11 mouse cellular contexts compared by ENCODE assay signal in the genomic region with DNA sequence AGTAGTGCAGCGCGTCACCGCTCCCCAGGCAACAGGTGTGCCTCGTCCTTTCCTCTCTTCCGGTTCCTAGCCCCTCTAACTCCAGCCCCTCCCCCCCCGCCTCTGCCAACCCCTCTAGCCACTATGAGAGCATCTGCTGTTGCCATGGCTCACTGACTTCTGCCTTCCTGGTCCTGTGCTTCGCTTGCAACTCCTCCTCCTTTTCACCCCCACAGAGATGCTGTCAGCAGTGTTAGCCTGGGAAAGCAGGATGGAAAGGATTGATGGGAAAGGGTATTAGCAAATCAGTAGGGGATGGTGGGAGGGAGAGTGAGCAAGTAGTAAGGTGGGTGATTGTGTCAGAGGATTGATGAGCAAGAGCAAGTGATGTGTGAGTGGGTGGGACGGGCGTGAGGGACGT.
DNase-seq lines count a peak whose midpoint lies in the region; ATAC-seq and TF ChIP-seq lines count a peak whose summit lies in the region.
"Had no signal": no experiment of that assay in that cellular context is flagged by ENCODE, and none has a peak within 500 bp of the region (broad histone marks: within the 10 kb centered on the region; RNA-seq: fewer than 3 reads in every experiment).

No protein-coding gene starts in this region.

- H3K36me3 ChIP-seq in heart, embryonic 13.5 days = no peaks in the 10 kb centered on the region
- H3K36me3 ChIP-seq in heart, adult 2 months (ENCODE audit: control insufficient read depth, insufficient read depth, low read length) = no peaks in the 10 kb centered on the region
- no peaks in the 10 kb centered on the region for H3K36me3 ChIP-seq in embryonic facial prominence, embryonic 11.5 days (replicated peaks; ENCODE audit: control insufficient read depth, insufficient read depth, low read depth, low read length)
- H3K36me3 ChIP-seq in hindbrain, embryonic 14.5 days (replicated peaks; ENCODE audit: control insufficient read depth, insufficient read depth) = no peaks in the 10 kb centered on the region

- H3K9ac ChIP-seq in heart, embryonic 13.5 days = no peak overlapping the region
- H3K9ac ChIP-seq in heart, adult 2 months (ENCODE audit: low read depth, low read length) = no peak overlapping the region
- H3K9ac ChIP-seq in embryonic facial prominence, embryonic 11.5 days (replicated peaks; ENCODE audit: low read length) = no peak overlapping the region
- H3K9ac ChIP-seq in hindbrain, embryonic 14.5 days = no peak overlapping the region

- no peak for TF ChIP-seq EP300 in heart, adult 2 months (IDR thresholded peaks at IDR 0.05; ENCODE audit: insufficient read depth, low read depth, low read length)

- intact Hi-C loops in heart, adult 2 months (cut with DNase I) = no loop called here

- no peak overlapping the region for H3K27ac ChIP-seq in heart, embryonic 13.5 days (replicated peaks)
- no peak overlapping the region for H3K27ac ChIP-seq in heart, adult 2 months
- H3K27ac ChIP-seq in embryonic facial prominence, embryonic 11.5 days (replicated peaks; ENCODE audit: low read depth, low read length) = no peak overlapping the region
- H3K27ac ChIP-seq in hindbrain, embryonic 14.5 days = no peak overlapping the region

- H3K79me2 ChIP-seq in heart, adult 2 months (replicated peaks; ENCODE audit: control insufficient read depth, insufficient read depth, low read length) = no peaks in the 10 kb centered on the region

- no peak for DNase-seq in heart, adult 2 months
- DNase-seq in embryonic facial prominence, embryonic 11.5 days (ENCODE audit: low spot score) = no peak
- no peak for DNase-seq in hindbrain, embryonic 14.5 days (ENCODE audit: low spot score)
- peak; percentile 35 for DNase-seq in neural tube, embryonic 10.5 days (ENCODE audit: extremely low spot score, low spot score)
- no peak for DNase-seq in lung, postnatal 25 days (ENCODE audit: low spot score)
- DNase-seq in adrenal gland, adult 2 months = no peak
- DNase-seq: kidney, postnatal 10 days; lung, adult 2 months had no signal

- WGBS in heart, embryonic 13.5 days = 11% methylated on average over 9 of the region's 10 CpGs
- WGBS in heart, adult 2 months = 10% methylated on average over 9 of the region's 10 CpGs
- 10% methylated on average over 9 of the region's 10 CpGs for WGBS in embryonic facial prominence, embryonic 11.5 days
- 5% methylated on average over 9 of the region's 10 CpGs for WGBS in hindbrain, embryonic 14.5 days

- no peaks in the 10 kb centered on the region for H3K9me3 ChIP-seq in heart, embryonic 13.5 days
- H3K9me3 ChIP-seq in embryonic facial prominence, embryonic 11.5 days (replicated peaks; ENCODE audit: control insufficient read depth, low read length) = no peaks in the 10 kb centered on the region
- no peaks in the 10 kb centered on the region for H3K9me3 ChIP-seq in hindbrain, embryonic 14.5 days (ENCODE audit: control insufficient read depth, low read length)

- no peak for TF ChIP-seq CTCF in heart, adult 2 months (IDR thresholded peaks at IDR 0.05)

- peak overlapping the region; percentile 30; the same call in 1 of the 2 replicates for H3K4me2 ChIP-seq in heart, embryonic 13.5 days
- peak overlapping the region; percentile 21; the same call in 1 of the 2 replicates for H3K4me2 ChIP-seq in embryonic facial prominence, embryonic 11.5 days (ENCODE audit: low read depth, low read length)
- peak overlapping the region; percentile 41 for H3K4me2 ChIP-seq in hindbrain, embryonic 14.5 days (replicated peaks)

- no peaks in the 10 kb centered on the region for H3K4me1 ChIP-seq in heart, embryonic 13.5 days
- no peaks in the 10 kb centered on the region for H3K4me1 ChIP-seq in heart, adult 2 months (ENCODE audit: control insufficient read depth, insufficient read depth, low read length)
- H3K4me1 ChIP-seq in embryonic facial prominence, embryonic 11.5 days (ENCODE audit: control insufficient read depth, insufficient read depth, low read length) = no peaks in the 10 kb centered on the region
- H3K4me1 ChIP-seq in hindbrain, embryonic 14.5 days (replicated peaks; ENCODE audit: control insufficient read depth, insufficient read depth, low read length) = no peaks in the 10 kb centered on the region; the same call in 1 of the 2 replicates

- no peak for TF ChIP-seq POLR2A in heart, adult 2 months (IDR thresholded peaks at IDR 0.05; ENCODE audit: insufficient read depth, low read depth, low read length)

- H3K27me3 ChIP-seq in heart, embryonic 13.5 days (replicated peaks) = peaks cover 20% of the 10 kb centered on the region
- no peaks in the 10 kb centered on the region; the same call in 1 of the 2 replicates for H3K27me3 ChIP-seq in heart, adult 2 months (ENCODE audit: control insufficient read depth, insufficient read depth, low read length)
- no peaks in the 10 kb centered on the region for H3K27me3 ChIP-seq in embryonic facial prominence, embryonic 11.5 days (ENCODE audit: control insufficient read depth, insufficient read depth, low read length)
- no peaks in the 10 kb centered on the region for H3K27me3 ChIP-seq in hindbrain, embryonic 14.5 days (ENCODE audit: control insufficient read depth, insufficient read depth, low read length)
- H3K27me3 ChIP-seq: Patski had no signal

- no peak for ATAC-seq in heart, embryonic 13.5 days (ENCODE audit: extremely low read depth, insufficient number of reproducible peaks, low FRiP score, low TSS enrichment)
- ATAC-seq in embryonic facial prominence, embryonic 11.5 days (replicated peaks; ENCODE audit: insufficient number of reproducible peaks, low FRiP score, low TSS enrichment, low read depth) = peak; percentile 70; the same call in 1 of the 2 replicates
- peak; percentile 87 for ATAC-seq in hindbrain, embryonic 14.5 days (ENCODE audit: low FRiP score)
- no peak for ATAC-seq in granulocyte monocyte progenitor cell, adult 5-6 weeks (replicated peaks; ENCODE audit: poor library complexity, severe bottlenecking)
- ATAC-seq: Patski had no signal

- no peak overlapping the region for H3K4me3 ChIP-seq in heart, embryonic 13.5 days
- H3K4me3 ChIP-seq in heart, adult 2 months = no peak overlapping the region
- no peak overlapping the region for H3K4me3 ChIP-seq in embryonic facial prominence, embryonic 11.5 days (ENCODE audit: low read depth, low read length)
- no peak overlapping the region for H3K4me3 ChIP-seq in hindbrain, embryonic 14.5 days (replicated peaks; ENCODE audit: low read length)

Comparison
In these comparisons a context has a peak if more than half of its experiments do, and no peak if none do; other contexts are left out.
1. ATAC-seq: peak in embryonic facial prominence, embryonic 11.5 days (single experiment) and hindbrain, embryonic 14.5 days (single experiment); none in heart, embryonic 13.5 days (single experiment) and granulocyte monocyte progenitor cell, adult 5-6 weeks (single experiment).
2. Peak in every context shown above with its lines, with median percentiles within 50 percentile points of each other: H3K4me2 ChIP-seq.